22 mouse cellular contexts compared by ENCODE assay signal in the genomic region with DNA sequence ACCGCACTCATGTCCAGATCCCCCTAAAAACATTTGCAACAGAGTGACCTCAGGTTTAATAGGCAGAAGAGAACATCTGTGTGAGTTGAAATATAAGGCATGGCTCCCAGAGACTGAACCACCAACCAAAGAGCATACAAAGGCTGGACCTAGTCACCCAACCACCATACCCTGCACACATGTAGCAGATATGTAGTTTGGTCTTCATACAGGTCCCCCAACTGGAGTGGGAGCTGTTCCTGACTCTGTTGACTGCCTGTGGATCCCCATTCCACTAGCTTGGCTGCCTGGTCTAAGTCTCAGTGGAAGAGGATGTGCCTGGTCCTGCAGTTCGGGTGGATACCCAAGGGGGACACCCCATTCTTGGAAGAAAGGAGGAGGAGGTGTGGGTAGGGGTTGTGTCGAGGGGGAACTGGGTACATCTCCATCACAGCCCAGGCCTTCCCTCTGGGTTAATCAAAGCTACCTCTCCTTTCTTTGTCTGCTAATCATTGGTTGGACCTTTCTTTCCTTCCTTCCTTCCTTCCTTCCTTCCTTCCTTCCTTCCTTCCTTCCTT. TPM values are rescaled to one million over a fixed set of nuclear protein-coding genes. Genes with fewer than 3 reads are reported as not detected.
A peak's percentile ranks its signal among the peaks of the same experiment; 100 is the strongest.
DNase-seq lines count a peak whose midpoint lies in the region; ATAC-seq and TF ChIP-seq lines count a peak whose summit lies in the region.
"Had no signal": no experiment of that assay in that cellular context is flagged by ENCODE, and none has a peak within 500 bp of the region (broad histone marks: within the 10 kb centered on the region; RNA-seq: fewer than 3 reads in every experiment).

No protein-coding gene starts in this region.

- no peak overlapping the region for H3K27ac ChIP-seq in hindbrain, embryonic 11.5 days (ENCODE audit: low read depth, low read length)
- no peak overlapping the region; the same call in 1 of the 2 replicates for H3K27ac ChIP-seq in hindbrain, embryonic 10.5 days
- H3K27ac ChIP-seq in forebrain, embryonic 14.5 days (ENCODE audit: low read depth, low read length), result no peak overlapping the region
- no peak overlapping the region; the same call in 1 of the 2 replicates for H3K27ac ChIP-seq in hindbrain, embryonic 14.5 days
- H3K27ac ChIP-seq in midbrain, embryonic 15.5 days, result no peak overlapping the region
- H3K27ac ChIP-seq in left cerebral cortex, adult 2 months, result no peak overlapping the region
- H3K27ac ChIP-seq: embryonic facial prominence, embryonic 10.5 days; heart, adult 2 months; heart, embryonic 13.5 days; kidney, postnatal 0 days; limb, embryonic 10.5 days had no signal

- H3K4me3 ChIP-seq in hindbrain, embryonic 11.5 days (ENCODE audit: low read depth, low read length), result no peak overlapping the region
- no peak overlapping the region for H3K4me3 ChIP-seq in hindbrain, embryonic 10.5 days
- H3K4me3 ChIP-seq in forebrain, embryonic 14.5 days (ENCODE audit: low read depth, low read length), result no peak overlapping the region
- no peak overlapping the region for H3K4me3 ChIP-seq in hindbrain, embryonic 14.5 days (replicated peaks; ENCODE audit: low read length)
- H3K4me3 ChIP-seq in midbrain, embryonic 15.5 days, result no peak overlapping the region
- no peak overlapping the region for H3K4me3 ChIP-seq in left cerebral cortex, adult 2 months
- H3K4me3 ChIP-seq: embryonic facial prominence, embryonic 10.5 days; heart, adult 2 months; heart, embryonic 13.5 days; limb, embryonic 10.5 days; myocyte had no signal

- H3K9ac ChIP-seq in hindbrain, embryonic 11.5 days (ENCODE audit: low read depth, low read length), result no peak overlapping the region
- H3K9ac ChIP-seq in forebrain, embryonic 14.5 days (ENCODE audit: low read length), result no peak overlapping the region
- no peak overlapping the region for H3K9ac ChIP-seq in hindbrain, embryonic 14.5 days
- H3K9ac ChIP-seq in midbrain, embryonic 15.5 days, result no peak overlapping the region
- H3K9ac ChIP-seq: heart, embryonic 13.5 days had no signal

- H3K36me3 ChIP-seq in hindbrain, embryonic 11.5 days (ENCODE audit: control insufficient read depth, insufficient read depth, low read length), result no peaks in the 10 kb centered on the region
- no peaks in the 10 kb centered on the region for H3K36me3 ChIP-seq in hindbrain, embryonic 10.5 days
- H3K36me3 ChIP-seq in forebrain, embryonic 14.5 days (ENCODE audit: control insufficient read depth, insufficient read depth, low read length), result no peaks in the 10 kb centered on the region
- no peaks in the 10 kb centered on the region for H3K36me3 ChIP-seq in hindbrain, embryonic 14.5 days (replicated peaks; ENCODE audit: control insufficient read depth, insufficient read depth)
- H3K36me3 ChIP-seq in midbrain, embryonic 15.5 days (replicated peaks), result no peaks in the 10 kb centered on the region
- H3K36me3 ChIP-seq: embryonic facial prominence, embryonic 10.5 days; heart, embryonic 13.5 days; limb, embryonic 10.5 days had no signal

- no peak for TF ChIP-seq CTCF in left cerebral cortex, adult 2 months (IDR thresholded peaks at IDR 0.05)

- peak; percentile 14; the same call in 1 of the 2 replicates for ATAC-seq in hindbrain, embryonic 11.5 days (ENCODE audit: low FRiP score)
- ATAC-seq in forebrain, embryonic 14.5 days, result peak; percentile 17; the same call in 1 of the 2 replicates
- 0 out of 2 replicates have a peak, but pooled peaks have one; percentile 34 for ATAC-seq in hindbrain, embryonic 14.5 days (ENCODE audit: low FRiP score)
- peak; percentile 75 for ATAC-seq in midbrain, embryonic 15.5 days (replicated peaks)

- no peaks in the 10 kb centered on the region for H3K27me3 ChIP-seq in hindbrain, embryonic 11.5 days (ENCODE audit: control insufficient read depth, insufficient read depth, low read length)
- no peaks in the 10 kb centered on the region for H3K27me3 ChIP-seq in hindbrain, embryonic 10.5 days (ENCODE audit: insufficient read depth, poor library complexity, severe bottlenecking)
- no peaks in the 10 kb centered on the region for H3K27me3 ChIP-seq in forebrain, embryonic 14.5 days (replicated peaks; ENCODE audit: control insufficient read depth, insufficient read depth, low read length)
- H3K27me3 ChIP-seq in hindbrain, embryonic 14.5 days (ENCODE audit: control insufficient read depth, insufficient read depth, low read length), result no peaks in the 10 kb centered on the region
- H3K27me3 ChIP-seq in midbrain, embryonic 15.5 days (replicated peaks), result no peaks in the 10 kb centered on the region
- H3K27me3 ChIP-seq: heart, embryonic 13.5 days; Patski had no signal

- no peaks in the 10 kb centered on the region for H3K4me1 ChIP-seq in hindbrain, embryonic 11.5 days (replicated peaks; ENCODE audit: control insufficient read depth, insufficient read depth, low read length)
- H3K4me1 ChIP-seq in hindbrain, embryonic 10.5 days (replicated peaks), result no peaks in the 10 kb centered on the region
- no peaks in the 10 kb centered on the region for H3K4me1 ChIP-seq in forebrain, embryonic 14.5 days (ENCODE audit: control insufficient read depth, insufficient read depth, low read length)
- H3K4me1 ChIP-seq in hindbrain, embryonic 14.5 days (replicated peaks; ENCODE audit: control insufficient read depth, insufficient read depth, low read length), result no peaks in the 10 kb centered on the region
- H3K4me1 ChIP-seq in midbrain, embryonic 15.5 days, result peaks cover 4% of the 10 kb centered on the region; the same call in 1 of the 2 replicates
- H3K4me1 ChIP-seq: embryonic facial prominence, embryonic 10.5 days; heart, embryonic 13.5 days; limb, embryonic 10.5 days had no signal

- intact Hi-C loops in left cerebral cortex, adult 2 months (cut with DNase I), result loop anchor here (1.0 to 5.0 kb wide), 3 partner anchors 156 to 318 kb away; no protein-coding TSS in a partner anchor

- DNase-seq in hindbrain, embryonic 11.5 days (ENCODE audit: low spot score), result no peak
- DNase-seq in hindbrain, embryonic 10.5 days (ENCODE audit: low spot score), result no peak
- DNase-seq in forebrain, embryonic 14.5 days (ENCODE audit: low spot score), result no peak
- DNase-seq in hindbrain, embryonic 14.5 days (ENCODE audit: low spot score), result no peak
- DNase-seq in left cerebral cortex, adult 2 months (ENCODE audit: extremely low spot score in 1 of 2, low spot score in 2 of 2), result no peak
- DNase-seq in gastrocnemius, adult 8-10 months (ENCODE audit: low spot score in 2 of 2), result no peak
- DNase-seq: adrenal gland, postnatal 36 days; cerebellum, adult 9-10 months; gastrocnemius, postnatal 25 days; heart, adult 2 months; heart, postnatal 14 days; kidney, adult 2 months; lung, postnatal 4 days; right cerebral cortex, postnatal 14 days; thymus, postnatal 14 days had no signal

- H3K4me2 ChIP-seq in hindbrain, embryonic 11.5 days (replicated peaks; ENCODE audit: low read depth, low read length), result no peak overlapping the region
- no peak overlapping the region for H3K4me2 ChIP-seq in forebrain, embryonic 14.5 days (ENCODE audit: low read length)
- no peak overlapping the region for H3K4me2 ChIP-seq in hindbrain, embryonic 14.5 days (replicated peaks)
- no peak overlapping the region for H3K4me2 ChIP-seq in midbrain, embryonic 15.5 days
- H3K4me2 ChIP-seq: heart, embryonic 13.5 days had no signal

- 71% methylated on average over 3 of the region's 3 CpGs for WGBS in hindbrain, embryonic 11.5 days
- WGBS in hindbrain, embryonic 10.5 days, result 61% methylated on average over 3 of the region's 3 CpGs
- 66% methylated on average over 3 of the region's 3 CpGs for WGBS in forebrain, embryonic 14.5 days
- 64% methylated on average over 3 of the region's 3 CpGs for WGBS in hindbrain, embryonic 14.5 days
- WGBS in midbrain, embryonic 15.5 days, result 66% methylated on average over 3 of the region's 3 CpGs

- no peaks in the 10 kb centered on the region for H3K9me3 ChIP-seq in hindbrain, embryonic 11.5 days (ENCODE audit: control insufficient read depth, low read length)
- no peaks in the 10 kb centered on the region for H3K9me3 ChIP-seq in hindbrain, embryonic 10.5 days
- H3K9me3 ChIP-seq in forebrain, embryonic 14.5 days (replicated peaks; ENCODE audit: control insufficient read depth, low read length), result no peaks in the 10 kb centered on the region
- no peaks in the 10 kb centered on the region for H3K9me3 ChIP-seq in hindbrain, embryonic 14.5 days (ENCODE audit: control insufficient read depth, low read length)
- H3K9me3 ChIP-seq in midbrain, embryonic 15.5 days, result no peaks in the 10 kb centered on the region
- H3K9me3 ChIP-seq: embryonic facial prominence, embryonic 10.5 days; heart, embryonic 13.5 days; limb, embryonic 10.5 days had no signal

RNA-seq across cellular contexts. Expression of a gene that starts 45.5 kb away (rescaled TPM):
- polyA plus RNA-seq in hindbrain, embryonic 11.5 days (2014; fragmentation: Nextera tagmentation; extraction: Ambion mirVana), result 41.1 and 41.7 TPM in 2 replicates
- 20.8 and 33.2 TPM in 2 replicates for polyA plus RNA-seq in hindbrain, embryonic 10.5 days (2016; fragmentation: Nextera tagmentation; extraction: Ambion mirVana)
- polyA plus RNA-seq in forebrain, embryonic 14.5 days (2014; fragmentation: Nextera tagmentation; extraction: Ambion mirVana), result 14.9 and 17.2 TPM in 2 replicates
- 14.3 and 14.4 TPM in 2 replicates for polyA plus RNA-seq in hindbrain, embryonic 14.5 days (2014; fragmentation: Nextera tagmentation; extraction: Ambion mirVana)
- polyA plus RNA-seq in midbrain, embryonic 15.5 days (2015; fragmentation: Nextera tagmentation; extraction: Ambion mirVana), result 15.5 and 17.2 TPM in 2 replicates
- 10 to 100 TPM; 47.8 to 49.9 TPM for total RNA-seq in left cerebral cortex, adult 2 months (2021)
- 1 to 10 TPM; 3.0 to 5.3 (median 3.2) TPM for total RNA-seq in gastrocnemius, adult 8-10 months (2022)

RNA-seq across cellular contexts. Expression of a gene that starts 45.7 kb away (rescaled TPM):
- 12.1 and 14.2 TPM in 2 replicates for polyA plus RNA-seq in hindbrain, embryonic 11.5 days (2014; fragmentation: Nextera tagmentation; extraction: Ambion mirVana)
- 11.5 and 11.9 TPM in 2 replicates for polyA plus RNA-seq in hindbrain, embryonic 10.5 days (2016; fragmentation: Nextera tagmentation; extraction: Ambion mirVana)
- 6.4 and 7.3 TPM in 2 replicates for polyA plus RNA-seq in forebrain, embryonic 14.5 days (2014; fragmentation: Nextera tagmentation; extraction: Ambion mirVana)
- polyA plus RNA-seq in hindbrain, embryonic 14.5 days (2014; fragmentation: Nextera tagmentation; extraction: Ambion mirVana), result 11.1 and 11.7 TPM in 2 replicates
- polyA plus RNA-seq in midbrain, embryonic 15.5 days (2015; fragmentation: Nextera tagmentation; extraction: Ambion mirVana), result 9.7 and 10.1 TPM in 2 replicates
- total RNA-seq in left cerebral cortex, adult 2 months (2021), result 1 to 10 TPM; 3.8 to 5.7 TPM
- total RNA-seq in gastrocnemius, adult 8-10 months (2022), result 1 to 10 TPM in 3 of 4 experiments, under 1 TPM in 1; 0.89 to 2.2 (median 1.4) TPM

Comparison
In these comparisons a context has a peak if more than half of its experiments do, and no peak if none do; other contexts are left out.
1. ATAC-seq: peak in every context shown above with its lines; median percentile 75 in midbrain, embryonic 15.5 days; 34 in hindbrain, embryonic 14.5 days; 17 in forebrain, embryonic 14.5 days; 14 in hindbrain, embryonic 11.5 days.